Mouse (Mus musculus): ENCODE results near the gene AC129217.1. TPM values are rescaled to one million over a fixed set of nuclear protein-coding genes. Genes with fewer than 3 reads are reported as not detected.
"Not testable (repeated sequence)": the region's sequence is repeated elsewhere in the genome, so short reads cannot be mapped to it uniquely, and the experiment has no call there.

The AC129217.1 gene
- total RNA-seq, 2 experiments from 2014 or later: not detected

DNA sequence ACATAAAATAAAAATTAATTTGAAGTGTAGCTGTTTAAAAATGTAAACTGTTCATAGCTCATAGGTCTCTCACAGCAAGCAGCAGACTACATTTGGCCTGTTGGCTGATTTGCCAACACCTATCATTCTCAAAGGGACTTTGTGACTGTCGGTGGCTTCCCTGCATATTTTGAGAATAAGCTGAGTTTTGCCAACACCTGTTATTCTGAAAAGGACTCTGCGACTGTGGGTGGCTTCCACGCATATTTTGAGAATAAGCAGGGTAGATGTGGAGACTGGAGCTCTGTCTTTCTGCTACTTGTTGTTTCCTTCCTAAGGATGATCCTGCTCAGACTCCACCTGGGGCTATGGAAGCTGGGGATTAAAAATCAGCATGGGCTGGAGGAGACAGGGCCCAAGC, 23.5 kb downstream of the AC129217.1 start:
- no peak for DNase-seq
- intact Hi-C loops (cut with DNase I): no loop called here

DNA sequence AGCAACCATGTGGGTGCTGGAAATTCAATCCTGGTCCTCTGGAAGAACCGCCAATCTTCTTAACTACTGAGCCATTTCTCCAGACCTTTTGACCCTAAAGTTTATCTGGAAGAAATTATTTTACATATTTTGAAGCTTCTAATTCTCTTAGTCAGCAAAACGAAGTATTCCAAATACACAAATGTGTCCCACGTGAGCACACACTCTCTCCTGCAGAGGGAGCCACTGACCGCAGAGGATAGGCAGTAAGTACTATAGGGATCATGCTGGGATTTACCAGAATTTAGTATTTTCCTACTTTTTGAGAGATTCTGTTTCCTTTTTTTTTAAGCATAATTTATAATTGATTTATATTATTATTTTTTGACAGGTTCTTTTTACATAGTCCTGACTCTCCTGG, 28.1 kb downstream of the AC129217.1 start:
- intact Hi-C loops (cut with DNase I): loop anchor here (2.0 to 5.0 kb wide), 2 partner anchors 120 to 253 kb away; no protein-coding TSS in a partner anchor
- DNase-seq: peak; percentile 47 to 71

DNA sequence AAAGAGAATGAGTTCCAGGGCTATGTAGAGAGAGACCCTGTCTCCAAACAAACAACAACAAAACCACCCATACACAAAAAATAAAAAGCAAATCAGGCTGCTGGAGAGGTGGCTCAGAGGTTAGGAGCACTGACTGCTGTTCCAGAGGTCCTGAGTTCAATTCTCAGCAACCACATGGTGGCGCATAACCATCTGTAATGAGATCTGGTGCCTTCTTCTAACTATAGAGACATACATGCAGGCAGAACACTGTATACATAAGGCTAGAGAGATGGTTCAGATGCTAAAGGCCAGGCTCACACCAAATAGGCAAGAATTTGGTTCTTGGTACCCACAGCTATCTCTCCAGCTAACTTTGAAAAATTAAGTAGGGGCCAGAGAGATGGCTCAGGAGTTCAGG, 29.4 kb downstream of the AC129217.1 start:
- DNase-seq: peak in 1 of 2 experiments; percentile 23
- intact Hi-C loops (cut with DNase I): loop anchor here (5.0 kb wide), 1 partner anchor 118 kb away; no protein-coding TSS in a partner anchor

DNA sequence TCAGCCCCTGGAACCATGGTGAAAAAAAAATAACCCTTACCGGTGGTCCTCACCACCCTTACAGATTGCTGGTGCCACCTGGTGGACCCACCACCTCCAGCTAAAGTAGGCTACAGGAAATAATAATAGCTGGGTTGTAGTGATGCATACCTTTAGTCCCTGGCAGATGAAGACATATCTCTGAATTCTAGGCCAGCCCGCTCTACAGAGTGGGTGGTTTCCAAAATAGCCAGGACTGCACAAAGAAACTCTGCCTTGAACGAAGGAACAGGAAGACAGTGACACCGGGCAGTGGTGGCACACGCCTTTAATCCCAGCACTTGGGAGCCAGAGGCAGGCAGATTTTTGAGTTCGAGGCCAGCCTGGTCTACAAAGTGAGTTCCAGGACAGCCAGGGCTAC, 34.7 kb downstream of the AC129217.1 start:
- intact Hi-C loops (cut with DNase I): no loop called here

DNA sequence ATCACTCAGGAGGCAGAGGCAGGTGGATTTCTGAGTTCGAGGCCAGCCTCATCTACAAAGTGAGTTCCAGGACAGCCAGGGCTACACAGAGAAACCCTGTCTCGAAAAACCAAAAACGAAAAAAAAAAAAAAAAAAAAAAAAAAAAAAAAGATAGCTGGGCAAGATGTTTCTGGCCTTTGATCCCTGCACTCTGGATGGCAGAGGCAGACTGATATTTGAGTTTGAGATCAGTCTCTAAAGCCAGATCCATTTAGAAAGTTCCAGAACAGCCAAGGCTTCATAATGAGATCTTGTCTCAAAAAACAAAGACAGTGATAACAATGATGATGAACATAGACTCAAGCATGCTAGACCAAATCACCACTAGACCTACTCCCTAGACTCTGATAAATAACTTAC, 40.8 kb downstream of the AC129217.1 start:
- intact Hi-C loops (cut with DNase I); DNase-seq: not testable (repeated sequence)

More for the DNA sequence above, 34.7 kb downstream of the AC129217.1 start:
- no peak for DNase-seq

DNA sequence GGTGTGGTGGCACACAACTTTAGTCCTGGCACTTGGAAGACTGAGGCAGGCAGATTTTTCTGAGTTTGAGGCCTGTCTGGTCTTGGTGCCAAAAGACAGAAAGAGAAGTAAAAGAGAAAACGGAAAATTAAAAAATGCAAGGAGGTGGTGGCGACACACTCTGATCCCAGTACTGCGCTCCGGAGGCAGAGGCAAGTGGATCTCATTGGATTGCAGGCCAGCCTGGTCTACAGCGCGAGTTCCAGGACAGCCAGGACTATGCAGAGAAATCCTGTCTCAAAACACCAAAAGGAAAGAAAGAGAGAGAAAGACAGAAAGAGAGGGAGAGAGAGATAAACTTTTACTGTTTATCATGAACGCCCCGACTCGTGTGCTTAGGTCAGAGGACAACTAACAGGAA, 41.3 kb downstream of the AC129217.1 start:
- intact Hi-C loops (cut with DNase I): no loop called here
- peak; percentile 8 to 15 for DNase-seq

DNA sequence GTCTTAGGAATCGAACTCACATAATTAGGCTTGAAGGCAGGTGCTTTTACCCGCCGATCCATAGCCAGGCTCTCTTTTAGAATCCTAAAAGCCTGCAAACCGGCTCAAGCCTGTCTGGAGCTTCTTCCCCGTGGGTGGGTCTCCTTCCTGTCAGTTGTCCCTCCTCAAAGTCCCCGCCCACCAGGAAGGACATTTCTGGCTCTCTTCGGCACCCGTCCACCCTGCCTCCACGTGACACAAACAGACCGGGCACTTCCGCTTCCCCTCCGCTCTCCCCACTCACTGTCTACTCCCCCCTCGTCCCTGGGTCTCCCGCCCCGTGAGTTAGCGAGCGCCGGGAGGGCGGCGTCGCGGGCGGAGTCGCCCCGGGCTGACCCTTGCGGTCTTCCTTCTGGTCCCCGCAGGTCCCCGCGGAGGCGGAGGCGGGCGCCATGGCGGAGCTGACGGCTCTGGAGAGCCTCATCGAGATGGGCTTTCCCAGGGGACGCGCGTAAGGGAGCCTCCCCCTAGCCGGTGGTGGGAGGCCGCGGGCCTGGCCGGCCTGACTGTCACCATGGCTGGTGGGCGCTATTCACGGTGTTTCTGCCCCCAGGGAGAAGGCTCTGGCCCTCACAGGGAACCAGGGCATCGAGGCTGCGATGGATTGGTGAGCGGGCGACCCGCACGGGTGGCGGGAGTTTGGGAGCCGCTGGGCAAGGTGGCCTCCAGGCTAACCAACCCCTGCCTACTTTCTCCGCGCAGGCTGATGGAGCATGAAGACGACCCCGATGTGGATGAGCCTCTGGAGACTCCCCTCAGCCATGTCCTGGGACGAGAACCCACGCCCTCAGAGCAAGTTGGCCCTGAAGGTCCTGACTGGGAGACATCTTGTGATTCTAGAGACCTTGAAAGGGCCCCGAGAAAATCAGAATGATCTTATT, 42.0 kb downstream of the AC129217.1 start, which contains the start of gene Ubxn1:
Gene Ubxn1 (plus strand): TSS at position 230 of the 920 bp plus-strand sequence.
- DNase-seq: peak; percentile 93 to 96
- intact Hi-C loops (cut with DNase I): no loop called here

DNA sequence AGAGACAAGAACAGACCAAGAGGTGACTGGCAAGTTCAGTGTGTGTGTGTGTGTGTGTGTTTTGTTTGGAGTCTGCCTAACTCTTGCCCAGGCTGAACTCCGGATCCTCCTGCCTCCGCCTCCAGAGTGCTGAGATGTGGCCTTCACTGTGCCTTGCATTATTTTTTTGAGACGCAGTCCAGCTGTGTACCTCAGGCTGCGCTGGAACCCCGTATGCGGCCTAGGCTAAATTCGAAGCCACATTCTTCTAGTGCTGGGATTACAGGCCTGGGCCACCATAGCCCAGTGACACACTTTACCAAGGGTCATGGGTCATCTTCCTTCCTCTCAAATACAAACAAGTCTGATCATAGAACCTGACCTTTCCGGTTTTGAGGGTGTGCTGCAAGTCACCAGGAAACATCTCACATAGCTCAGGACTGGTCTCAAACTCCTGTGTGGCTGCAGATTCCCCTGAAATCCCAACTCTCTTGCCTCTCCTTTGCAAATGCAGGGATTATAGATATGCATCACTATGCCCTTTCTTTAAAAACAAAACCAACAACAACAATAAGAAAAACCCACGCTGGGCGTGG, 42.8 kb downstream of the AC129217.1 start:
- no peak for DNase-seq
- intact Hi-C loops (cut with DNase I): no loop called here

DNA sequence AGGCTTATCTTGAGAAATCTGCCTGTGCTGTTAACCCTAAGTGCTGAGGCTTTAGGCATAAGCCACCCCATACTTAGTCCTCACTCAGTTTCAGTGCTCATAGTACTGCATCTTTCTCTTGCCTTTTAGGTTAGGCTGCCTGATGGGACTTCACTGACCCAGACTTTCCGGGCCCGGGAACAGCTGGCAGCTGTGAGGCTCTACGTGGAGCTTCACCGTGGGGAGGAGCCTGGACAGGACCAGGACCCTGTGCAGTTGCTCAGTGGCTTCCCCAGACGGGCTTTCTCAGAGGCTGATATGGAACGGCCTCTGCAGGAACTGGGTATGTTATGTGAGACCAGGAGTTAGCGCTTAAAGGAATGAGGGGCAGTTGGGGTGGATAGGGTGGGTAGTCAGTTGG, 45.5 kb downstream of the AC129217.1 start:
- intact Hi-C loops (cut with DNase I): no loop called here
- DNase-seq: no peak

DNA sequence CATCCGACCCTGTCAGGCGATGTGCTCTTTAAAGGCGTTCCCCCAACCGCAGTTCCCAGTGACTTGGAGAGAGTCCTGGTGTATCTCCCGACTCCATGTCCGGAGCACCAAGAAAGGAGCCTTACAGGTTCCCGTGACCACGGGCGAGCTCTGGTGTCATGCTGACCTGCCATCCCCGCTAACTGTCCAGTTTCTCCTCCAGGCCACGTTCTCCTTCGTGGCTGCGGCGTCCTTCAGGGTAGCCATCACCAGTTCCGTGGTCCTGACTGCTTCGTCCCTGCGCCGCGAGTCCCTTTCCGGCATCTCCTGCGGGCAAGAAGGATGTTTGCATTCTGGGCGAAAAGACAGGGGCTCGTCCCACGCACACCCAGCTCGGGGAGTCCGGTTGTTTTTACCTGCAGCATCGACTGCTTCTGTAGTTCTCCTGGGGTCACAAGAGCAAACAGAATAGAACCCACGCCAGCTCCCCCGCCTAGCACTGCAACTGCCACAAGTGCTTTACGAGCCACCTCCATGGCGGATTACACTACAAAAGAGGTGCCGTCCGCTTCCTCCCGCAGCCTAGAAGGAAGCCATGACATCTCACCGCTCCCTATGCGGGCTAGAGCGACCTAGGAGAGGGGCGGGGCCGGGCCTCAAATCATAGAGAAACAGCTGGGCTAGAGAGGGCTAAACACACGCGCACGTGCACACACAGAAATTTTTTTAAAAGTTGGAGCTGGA, 50.9 kb downstream of the AC129217.1 start, which contains the start of gene Uqcc3:
Gene Uqcc3 (minus strand): TSS at position 613 of the 723 bp plus-strand sequence.
- intact Hi-C loops (cut with DNase I): no loop called here
- DNase-seq: peak; percentile 88 to 91

DNA sequence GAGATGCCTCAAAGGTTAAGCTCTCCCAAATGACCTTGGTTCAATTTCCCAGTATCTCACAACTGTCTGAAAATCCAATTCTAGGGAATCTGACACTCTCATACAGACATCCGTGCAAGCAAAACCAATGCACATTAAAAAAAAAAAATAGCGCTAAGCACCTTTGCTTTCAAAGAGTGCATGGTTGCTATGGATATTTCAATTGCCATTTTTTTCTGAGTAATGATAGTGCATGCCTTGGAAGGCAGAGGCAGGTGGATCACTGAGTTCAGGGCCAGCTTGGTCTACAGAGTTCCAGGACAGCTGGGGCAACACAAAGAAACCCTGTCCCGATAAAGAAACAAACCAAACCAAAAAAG, 51.4 kb downstream of the AC129217.1 start:
- intact Hi-C loops (cut with DNase I): no loop called here
- no peak for DNase-seq

DNA sequence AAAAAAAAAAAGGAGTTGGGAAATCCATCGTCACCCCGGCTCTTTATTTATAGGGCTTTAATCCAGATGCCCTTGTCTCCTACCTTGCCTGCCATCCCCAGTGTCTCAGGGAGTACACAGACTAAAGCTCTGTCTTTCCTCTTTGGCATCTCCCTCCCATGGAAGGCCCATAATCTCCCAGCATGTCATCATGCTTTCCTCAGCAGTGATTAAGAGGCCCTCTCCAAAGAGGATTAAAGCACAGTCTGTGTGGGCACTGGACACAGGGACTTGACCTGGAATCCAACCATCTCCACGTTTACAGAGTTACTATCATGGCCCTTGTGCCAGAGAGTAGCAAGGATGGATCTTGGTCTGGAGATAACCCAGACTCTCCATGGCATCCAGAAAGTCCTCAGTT, 54.0 kb downstream of the AC129217.1 start, which contains the start of the genes Lbhd1 and Gm49403:
Gene Lbhd1 (plus strand): TSS at position 117 of the 400 bp plus-strand sequence.
Gene Gm49403 (plus strand): TSS at position 315 of the 400 bp plus-strand sequence.
- intact Hi-C loops (cut with DNase I): no loop called here

DNA sequence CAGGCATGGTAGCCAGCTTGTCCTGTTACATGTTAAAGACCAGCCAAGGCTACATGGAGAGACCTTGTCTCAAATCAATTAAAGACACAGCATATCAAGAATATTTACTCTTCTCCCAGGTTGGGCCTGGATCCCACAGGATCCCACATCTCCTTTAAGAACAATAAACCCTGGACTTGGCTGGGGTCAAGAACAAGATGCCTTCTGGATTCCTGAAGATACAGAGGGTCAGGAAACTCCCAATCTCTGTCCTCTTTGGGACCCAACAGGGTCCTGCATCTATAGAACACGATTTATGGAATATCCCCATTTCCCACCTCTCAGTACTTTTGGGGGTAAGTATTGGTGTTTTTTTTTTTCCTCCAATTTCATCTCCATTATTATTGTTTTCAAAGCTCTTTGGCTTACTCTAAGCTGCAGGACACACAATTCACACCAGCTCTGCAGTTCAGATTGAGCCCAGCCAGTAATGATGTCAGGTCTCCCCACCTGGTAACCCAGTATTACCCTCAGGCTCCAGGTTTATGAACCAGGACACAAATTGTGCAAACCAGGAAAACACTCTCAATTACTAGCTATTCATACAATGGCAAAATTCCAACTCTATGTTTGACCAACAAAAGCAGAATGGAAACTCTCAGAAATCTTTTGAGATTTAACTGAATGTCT, 57.5 kb downstream of the AC129217.1 start:
- no peak for DNase-seq
- intact Hi-C loops (cut with DNase I): loop anchor here (5.0 kb wide), 2 partner anchors 45 to 55 kb away; partner anchors contain the start of gene Mta2

More for the DNA sequence above, 54.0 kb downstream of the AC129217.1 start, which contains the start of the genes Lbhd1 and Gm49403:
- DNase-seq: no peak

DNA sequence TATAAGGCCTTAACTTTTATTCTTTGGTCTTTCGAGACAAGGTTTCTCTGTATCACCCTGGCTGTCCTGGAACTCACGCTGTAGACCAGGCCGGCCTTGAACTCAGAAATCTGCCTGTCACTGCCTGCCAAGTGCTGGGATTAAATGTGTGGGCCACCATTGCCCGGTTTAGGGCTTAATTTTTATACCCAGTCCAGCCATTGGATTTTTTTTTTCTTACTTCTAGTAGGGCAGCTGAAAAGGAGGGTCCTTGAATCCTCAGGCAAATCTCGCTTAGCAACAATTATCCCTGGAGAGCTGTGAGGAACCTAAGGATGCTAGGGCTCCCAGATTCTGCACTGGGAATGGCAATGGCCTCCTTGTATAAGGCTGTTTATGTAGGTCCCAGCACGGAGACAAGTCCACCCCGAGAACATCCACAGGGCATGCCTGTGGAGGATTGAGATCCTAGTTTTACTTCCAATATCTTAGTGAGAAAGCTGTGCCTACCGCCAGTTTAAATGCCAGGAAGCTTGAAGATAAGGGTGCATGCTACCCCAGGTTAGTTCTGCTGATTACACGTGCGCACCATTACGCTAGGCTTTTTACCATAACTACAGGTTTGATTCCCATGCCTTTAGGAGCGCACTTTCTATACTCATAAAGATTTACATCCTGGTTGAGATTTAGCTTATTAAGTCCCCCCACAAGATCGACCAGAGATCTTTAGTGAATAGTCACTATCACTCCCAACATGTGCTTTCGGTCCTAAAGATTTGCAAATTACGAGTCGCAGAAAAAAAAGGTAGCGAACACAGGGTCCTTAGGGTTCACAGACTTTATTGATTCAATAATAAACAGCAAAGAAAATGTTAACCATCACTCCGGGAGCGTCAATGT, 58.3 kb downstream of the AC129217.1 start:
- intact Hi-C loops (cut with DNase I): loop anchor here (5.0 kb wide), 2 partner anchors 46 to 54 kb away; partner anchors contain the start of gene Mta2
- DNase-seq: no peak

DNA sequence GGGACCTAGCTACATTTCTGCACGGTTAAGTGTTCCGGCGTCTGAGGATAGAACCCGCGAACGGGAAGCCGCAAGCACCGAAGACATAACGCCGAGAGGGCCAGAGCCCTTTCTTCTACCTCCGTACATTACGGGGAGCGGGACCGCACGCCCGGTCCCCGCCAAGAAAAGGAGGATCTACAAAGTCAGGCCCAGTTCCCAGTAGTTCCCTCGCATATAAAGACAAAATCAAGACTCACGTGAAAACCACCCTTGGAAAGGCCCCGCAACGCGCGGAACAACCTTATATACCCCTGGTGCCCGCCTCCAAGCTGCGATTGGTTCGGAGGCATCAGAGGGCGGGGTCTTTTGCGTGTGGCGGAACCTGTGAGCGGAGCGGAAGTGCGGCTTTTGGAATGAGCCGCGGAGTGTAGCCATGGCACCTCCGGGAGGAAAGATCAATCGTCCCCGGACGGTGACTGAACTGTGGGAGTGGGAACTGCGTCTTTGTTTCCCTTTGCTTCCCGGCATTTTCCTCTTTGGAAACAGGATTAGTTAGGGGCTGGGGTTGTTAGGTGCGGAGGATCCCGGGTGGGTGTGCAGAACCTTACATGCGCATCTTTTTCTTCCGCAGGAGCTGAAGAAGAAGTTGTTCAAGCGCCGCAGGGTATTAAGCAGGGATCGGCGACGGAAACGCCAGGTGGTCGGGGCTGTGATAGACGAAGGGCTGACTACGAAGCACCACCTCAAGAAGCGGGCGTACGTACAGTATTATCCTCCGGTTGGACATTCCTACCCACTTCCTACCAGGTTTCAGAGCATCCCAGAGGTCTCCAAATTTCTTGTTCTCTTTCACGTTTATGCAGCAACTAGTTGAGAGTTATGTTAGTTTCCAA, 59.2 kb downstream of the AC129217.1 start, which contains the start of the genes 1810009A15Rik and Gm49416:
Gene 1810009A15Rik (plus strand): TSS at position 343 of the 875 bp plus-strand sequence.
Gene Gm49416 (plus strand): TSS at position 416 of the 875 bp plus-strand sequence.
- intact Hi-C loops (cut with DNase I): loop anchor here (5.0 kb wide), 2 partner anchors 46 to 54 kb away; partner anchors contain the start of gene Mta2
- peak; percentile 92 to 94 for DNase-seq
